Mouse (Mus musculus) frontal cortex, postnatal 25 days (tissue): ENCODE measurements at regions not wholly inside any gene's neighbourhood (a gene's known extent, or its start where the extent isn't known, plus 50 kb on each side); places are given as distances from the start of the nearest gene placed in this dataset.
A peak's percentile ranks its signal among the peaks of the same experiment; 100 is the strongest.

Experiments
- DNase-seq, 2 experiments: peaks; one replicate each; pipeline ENCODE4 v3.0.0; 2022; ENCODE audit warnings: low spot score in 2 of 2

GRCm38 (mm10) chr10:125467503-125467902 is 78.2 kb upstream of the Slc16a7 start:
- no peak for DNase-seq

- no peak for DNase-seq
Measured at GRCm38 (mm10) chr10:125488350-125488749, 99.1 kb upstream of the Slc16a7 start.

GRCm38 (mm10) chr10:125490395-125490794 is 101.1 kb upstream of the Slc16a7 start:
- no peak for DNase-seq

- DNase-seq: no peak
Measured at GRCm38 (mm10) chr10:125494489-125494888, 105.2 kb upstream of the Slc16a7 start.

GRCm38 (mm10) chr10:125498347-125498746 is 109.1 kb upstream of the Slc16a7 start:
- DNase-seq: no peak

GRCm38 (mm10) chr10:125500338-125500737 is 111.1 kb upstream of the Slc16a7 start:
- no peak for DNase-seq

- no peak for DNase-seq
Measured at GRCm38 (mm10) chr10:125515026-125515425, 125.8 kb upstream of the Slc16a7 start.

- DNase-seq: no peak
Measured at GRCm38 (mm10) chr10:125530876-125531275, 141.6 kb upstream of the Slc16a7 start.

GRCm38 (mm10) chr10:125538316-125538715 is 149.1 kb upstream of the Slc16a7 start:
- no peak for DNase-seq

GRCm38 (mm10) chr10:125586489-125587147 is 197.4 kb upstream of the Slc16a7 start:
- no peak for DNase-seq

GRCm38 (mm10) chr10:125593006-125593405 is 203.7 kb upstream of the Slc16a7 start:
- no peak for DNase-seq

GRCm38 (mm10) chr10:125607787-125608617 is 218.7 kb upstream of the Slc16a7 start:
- DNase-seq: no peak

GRCm38 (mm10) chr10:125610353-125610752 is 221.1 kb upstream of the Slc16a7 start:
- no peak for DNase-seq

GRCm38 (mm10) chr10:125612773-125613172 is 223.5 kb upstream of the Slc16a7 start:
- no peak for DNase-seq

- no peak for DNase-seq
Measured at GRCm38 (mm10) chr10:125621376-125621775, 232.1 kb upstream of the Slc16a7 start.

GRCm38 (mm10) chr10:125623836-125624235 is 234.6 kb upstream of the Slc16a7 start:
- DNase-seq: no peak

GRCm38 (mm10) chr10:125667906-125668305 is 278.6 kb upstream of the Slc16a7 start:
- no peak for DNase-seq

- no peak for DNase-seq
Measured at GRCm38 (mm10) chr10:125673637-125674036, 284.4 kb upstream of the Slc16a7 start.

- DNase-seq: no peak
Measured at GRCm38 (mm10) chr10:125679644-125680043, 286.3 kb upstream of the Lrig3 start.

GRCm38 (mm10) chr10:125685130-125685529 is 280.8 kb upstream of the Lrig3 start:
- DNase-seq: no peak

GRCm38 (mm10) chr10:125693505-125693904 is 272.5 kb upstream of the Lrig3 start:
- no peak for DNase-seq

GRCm38 (mm10) chr10:125696159-125696558 is 269.8 kb upstream of the Lrig3 start:
- DNase-seq: no peak

- DNase-seq: peak; percentile 22 to 45
Measured at GRCm38 (mm10) chr10:125725077-125725680, 240.8 kb upstream of the Lrig3 start.
